Mouse (Mus musculus) inflammation-experienced regulatory T-cells, adult 6 months (primary cell): ENCODE measurements around the gene Nlgn3. TPM values are rescaled to one million over a fixed set of nuclear protein-coding genes. Genes with fewer than 3 reads are reported as not detected.

Experiments used
- polyA plus RNA-seq, 3 experiments: library from polyadenylated mRNA; unstranded; fragments of 100-300 nt; shearing (Covaris generic); gene quantifications; one replicate each; pipeline ENCODE4 v1.2.1; 2017

Gene Nlgn3
- polyA plus RNA-seq, 3 experiments from 2014 or later: 0.15 to 0.23 TPM; not detected in 1

Other genes starting within 250 kb of the Nlgn3 start
- gene Tex11, start 239.5 kb upstream of the Nlgn3 start, polyA plus RNA-seq: 1 to 10 TPM in 1 of 3 experiments, not detected in 2; 2.7 TPM
- gene Slc7a3, start 213.1 kb upstream of the Nlgn3 start, polyA plus RNA-seq: 1 to 10 TPM in 1 of 3 experiments, under 1 TPM in 1, not detected in 1; 0.63 to 1.2 TPM
- 10 to 100 TPM; 43.0 to 58.6 (median 44.6) TPM for gene Snx12, start 76.6 kb upstream of the Nlgn3 start, polyA plus RNA-seq
- 1 to 10 TPM; 3.6 to 4.7 (median 4.7) TPM for gene Foxo4, start 44.6 kb upstream of the Nlgn3 start, polyA plus RNA-seq
- gene Gm614, start 35.2 kb upstream of the Nlgn3 start, polyA plus RNA-seq: 1 to 10 TPM in 2 of 3 experiments, not detected in 1; 2.1 to 2.6 TPM
- 1,000 to 10,000 TPM; 1,580 to 1,755 (median 1,720) TPM for gene Il2rg, start 30.9 kb upstream of the Nlgn3 start, polyA plus RNA-seq
- 1 to 10 TPM in 1 of 3 experiments, not detected in 2; 1.3 TPM for gene Gm20489, start 30.1 kb upstream of the Nlgn3 start, polyA plus RNA-seq
- 10 to 100 TPM; 55.5 to 98.4 (median 75.3) TPM for gene Med12, start 25.1 kb upstream of the Nlgn3 start, polyA plus RNA-seq
- gene Gjb1, start 77.2 kb downstream of the Nlgn3 start, polyA plus RNA-seq: not detected
- 10 to 100 TPM; 12.3 to 22.1 (median 15.8) TPM for gene Zmym3, start 121.7 kb downstream of the Nlgn3 start, polyA plus RNA-seq
- gene Nono, start 130.2 kb downstream of the Nlgn3 start, polyA plus RNA-seq: 100 to 1,000 TPM; 343 to 390 (median 352) TPM
- under 1 TPM in 2 of 3 experiments, not detected in 1; 0.26 to 0.73 TPM for gene Itgb1bp2, start 149.9 kb downstream of the Nlgn3 start, polyA plus RNA-seq
- 10 to 100 TPM; 22.0 to 25.9 (median 23.1) TPM for gene Taf1, start 233.6 kb downstream of the Nlgn3 start, polyA plus RNA-seq